Mouse (Mus musculus): Measurements from ENCODE around the gene Cyyr1.

DNA sequence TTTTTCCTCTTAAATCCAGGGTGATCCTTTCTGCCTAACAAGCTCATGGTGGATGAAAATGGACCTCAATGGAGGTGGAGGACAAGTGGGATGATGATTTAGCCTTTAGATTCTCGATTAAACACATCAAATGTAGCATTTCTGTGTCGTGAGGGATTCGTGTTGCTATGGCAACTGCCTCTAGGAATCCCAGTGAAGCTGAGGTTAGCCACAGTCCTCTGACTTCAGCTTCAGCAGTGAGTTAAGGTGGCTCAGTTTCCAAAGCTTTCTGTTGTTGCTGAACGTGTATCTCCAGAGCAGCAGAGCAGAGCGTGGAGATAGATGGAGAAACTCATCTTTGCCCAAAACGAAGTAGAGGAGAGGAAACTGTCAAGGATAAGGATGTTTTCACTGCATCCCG lies 35.6 kb upstream of the Cyyr1 start:
- TF ChIP-seq POLR2A (IDR thresholded peaks at IDR 0.05; ENCODE audit: extremely low read depth, insufficient read depth, low read length) (no peak), CTCF (IDR thresholded peaks at IDR 0.05; ENCODE audit: low read depth, low read length) (no peak)

Data from liver, adult 2 months (tissue).